Mouse (Mus musculus) R1 (cell line): ENCODE measurements at regions not wholly inside any gene's neighbourhood (a gene's known extent, or its start where the extent isn't known, plus 50 kb on each side); places are given as distances from the start of the nearest gene placed in this dataset.
A peak's percentile ranks its signal among the peaks of the same experiment; 100 is the strongest.

Experiments
- DNase-seq: peaks from one replicate; pipeline ENCODE4 v3.0.0-alpha.2; 2018; ENCODE audit warnings: low read depth, low spot score

GRCm38 (mm10) chr10:55767571-55767970 is 339.1 kb upstream of the Msl3l2 start:
- DNase-seq: peak; percentile 62

DNA sequence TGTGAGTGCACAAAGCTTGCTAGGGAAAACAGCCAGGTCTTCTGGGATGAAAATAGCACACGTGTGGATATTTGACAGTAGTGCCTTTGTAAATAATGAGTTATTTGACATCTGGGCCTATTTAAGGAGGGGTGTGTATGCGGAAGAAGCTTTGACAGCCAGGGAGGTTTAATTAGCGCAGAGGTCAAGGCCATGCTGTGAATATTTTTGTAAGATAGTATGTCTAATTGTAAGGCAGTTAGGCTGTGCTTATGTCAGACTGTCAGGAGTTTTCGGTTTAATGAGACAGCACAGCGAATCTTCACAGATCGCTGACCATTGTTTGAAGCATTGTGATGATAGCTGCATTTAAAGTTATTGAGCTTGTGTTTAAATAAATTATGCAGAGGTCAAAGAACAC is 337.1 kb upstream of the Msl3l2 start:
- no peak for DNase-seq

DNA sequence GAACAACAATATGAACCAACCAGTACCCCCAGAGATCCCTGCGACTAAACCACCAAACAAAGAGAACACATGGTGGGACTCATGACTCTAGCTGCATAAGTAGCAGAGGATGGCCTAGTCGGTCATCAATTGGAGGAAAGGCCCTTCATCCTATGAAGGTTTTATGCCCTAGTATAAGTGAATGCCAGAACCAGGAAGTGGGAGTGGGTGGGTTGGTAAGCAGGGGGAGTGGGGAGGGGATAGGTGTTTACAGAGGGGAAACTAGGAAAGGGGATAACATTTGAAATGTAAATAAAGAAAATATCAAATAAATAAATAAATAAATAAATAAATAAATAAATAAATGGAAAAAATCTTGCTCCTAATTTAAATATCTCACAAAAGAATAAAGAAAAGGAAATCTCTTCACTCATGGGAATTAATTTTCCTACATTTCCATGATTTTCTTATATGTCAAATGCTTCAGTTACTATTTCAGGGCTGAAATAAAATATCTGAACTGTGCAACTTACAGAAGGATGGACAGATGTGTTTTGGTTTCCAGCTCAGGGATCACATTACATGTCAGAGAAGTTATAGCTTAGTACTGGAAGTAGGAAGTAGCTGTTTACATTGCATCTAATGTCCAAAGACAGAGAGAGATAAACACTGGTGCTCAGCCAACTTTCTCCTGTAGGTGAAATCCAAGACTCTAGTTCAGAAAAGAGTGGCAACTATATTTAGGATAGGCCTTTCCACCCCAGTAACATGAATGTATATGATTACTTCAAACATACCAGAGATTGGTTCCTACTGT is 323.8 kb upstream of the Msl3l2 start:
- no peak for DNase-seq

DNA sequence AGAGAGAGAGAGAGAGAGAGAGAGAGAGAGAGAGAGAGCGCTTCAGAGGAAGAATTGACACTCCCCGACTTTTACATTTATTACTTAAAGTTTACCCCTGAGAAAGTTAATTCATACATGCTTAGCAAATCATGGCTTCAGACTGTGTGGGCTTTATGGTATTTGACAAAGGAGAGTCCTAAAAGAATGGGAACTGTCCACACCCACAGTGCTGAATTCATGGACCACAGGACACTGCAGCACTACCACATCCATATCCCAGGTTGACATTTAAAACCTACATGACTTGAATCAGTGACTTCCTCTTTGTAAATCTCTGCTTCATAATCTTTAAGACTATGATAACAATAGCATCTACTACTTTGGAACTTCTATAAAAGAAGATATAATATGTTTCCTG is 292.8 kb upstream of the Msl3l2 start:
- peak; percentile 25 for DNase-seq

GRCm38 (mm10) chr10:55851361-55851760 is 255.4 kb upstream of the Msl3l2 start:
- no peak for DNase-seq

DNA sequence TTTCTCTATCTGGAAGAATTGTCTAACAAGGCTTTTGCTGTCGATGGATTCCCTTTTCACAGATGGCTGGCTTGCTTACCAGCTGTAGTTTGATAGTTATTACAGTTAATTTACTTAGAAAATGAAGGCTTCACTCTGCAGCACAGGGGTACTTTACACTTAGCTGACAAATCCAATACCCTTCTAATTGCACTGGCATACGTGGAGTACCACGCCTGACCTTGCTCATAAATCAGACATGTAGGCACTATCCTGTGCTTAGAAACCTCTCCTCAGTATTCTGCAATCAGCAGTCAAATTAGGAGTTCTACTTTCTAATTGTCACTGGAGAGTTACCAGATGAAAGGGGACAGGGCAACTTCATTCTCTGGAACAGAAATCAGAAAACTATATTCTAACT is 214.1 kb upstream of the Msl3l2 start:
- no peak for DNase-seq

DNA sequence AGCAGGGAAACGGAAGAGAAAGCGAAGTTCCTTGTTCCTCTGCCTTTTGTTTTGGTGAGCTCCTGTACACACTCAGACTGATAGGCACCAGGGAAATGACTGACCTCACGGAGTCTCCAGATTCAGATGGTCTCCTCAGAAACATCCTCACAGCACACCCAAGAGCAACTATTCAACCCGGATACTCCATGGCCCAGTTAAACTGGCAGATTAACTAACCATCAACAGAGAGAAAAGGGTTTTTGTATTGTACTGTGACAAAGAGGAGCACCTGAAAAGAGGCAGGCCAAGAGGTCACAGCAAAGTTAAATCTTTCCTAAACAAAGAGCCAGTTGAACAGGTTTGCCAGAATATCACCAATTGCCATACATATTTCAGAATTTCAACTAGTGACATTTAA is 177.6 kb upstream of the Msl3l2 start:
- DNase-seq: peak; percentile 36

DNA sequence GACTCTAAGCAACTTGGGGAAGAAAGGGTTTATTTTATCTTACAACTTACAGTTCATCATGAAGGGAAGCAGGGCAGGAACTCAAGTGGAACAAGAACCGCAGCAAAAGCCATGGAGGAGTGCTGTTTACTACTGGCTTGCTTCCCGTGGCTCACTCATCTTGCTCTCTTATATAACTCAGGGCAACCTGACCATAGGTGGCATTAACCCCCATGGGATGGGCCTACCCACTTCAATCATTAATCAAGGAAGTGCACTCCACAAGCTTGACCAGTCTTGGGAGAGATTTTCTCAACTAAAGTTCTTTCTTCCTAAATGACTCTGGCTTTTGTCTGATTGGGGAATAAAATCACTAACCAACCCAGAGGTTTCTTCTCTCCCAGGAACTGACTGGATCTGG is 172.7 kb upstream of the Msl3l2 start:
- DNase-seq: no peak

DNA sequence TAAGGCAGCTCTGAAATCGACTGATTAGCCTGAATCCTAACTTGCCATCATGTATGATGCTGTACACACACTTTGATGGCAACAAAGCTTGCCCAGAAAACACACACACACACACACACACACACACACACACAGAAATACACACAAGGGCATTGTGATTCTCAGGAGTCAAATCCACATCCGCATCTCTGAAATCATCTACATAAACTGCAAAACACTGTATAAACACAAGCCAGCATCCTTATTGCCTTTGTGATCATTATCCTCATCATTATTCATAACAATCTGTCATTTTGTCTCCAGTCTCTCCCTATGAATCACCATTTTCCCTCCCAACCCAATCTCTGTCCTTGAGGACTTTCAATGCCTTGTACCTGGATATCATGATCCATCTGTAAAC is 171.3 kb upstream of the Msl3l2 start:
- DNase-seq: no peak

GRCm38 (mm10) chr10:55962627-55963203 is 144.0 kb upstream of the Msl3l2 start:
- DNase-seq: no peak
